Mouse (Mus musculus): Measurements from ENCODE around the gene Rab30. TPM values are rescaled to one million over a fixed set of nuclear protein-coding genes. Genes with fewer than 3 reads are reported as not detected.

Rab30 gene
- polyA plus RNA-seq, 1 experiment from 2014 or later = 28.8 TPM

- Histone ChIP-seq H3K4me3 (ENCODE audit: low read depth, low read length) (no peak overlapping the region), H3K4me2 (ENCODE audit: low read depth, low read length) (no peak overlapping the region), H3K9me3 (ENCODE audit: low read length) (no peaks in the 10 kb centered on the region), H3K27ac (ENCODE audit: low read depth) (no peak overlapping the region), H3K36me3 (replicated peaks; ENCODE audit: insufficient read depth, low read length) (no peaks in the 10 kb centered on the region), H3K4me1 (ENCODE audit: insufficient read depth) (no peaks in the 10 kb centered on the region), H3K27me3 (ENCODE audit: insufficient read depth, low read length) (no peaks in the 10 kb centered on the region), H3K9ac (replicated peaks) (no peak overlapping the region)
- no peak for DNase-seq
- 78% methylated on average over 8 of the region's 8 CpGs for WGBS (ENCODE audit: insufficient replicate concordance)
- no peak for ATAC-seq
- TF ChIP-seq CTCF (IDR thresholded peaks at IDR 0.05; ENCODE audit: low read depth) (no peak), EP300 (IDR thresholded peaks at IDR 0.05; ENCODE audit: low read depth) (no peak)
Observed at GRCm38 (mm10) chr7:92796813-92797212, 55.4 kb downstream of the Rab30 start.

GRCm38 (mm10) chr7:92799665-92800595 is 58.5 kb downstream of the Rab30 start:
- no peaks in the 10 kb centered on the region for H3K36me3 ChIP-seq (replicated peaks; ENCODE audit: insufficient read depth, low read length)
- H3K4me3 ChIP-seq (ENCODE audit: low read depth, low read length) = no peak overlapping the region
- 75% methylated on average over 10 of the region's 10 CpGs for WGBS (ENCODE audit: insufficient replicate concordance)
- DNase-seq = no peak
- no peaks in the 10 kb centered on the region for H3K4me1 ChIP-seq (ENCODE audit: insufficient read depth)
- no peaks in the 10 kb centered on the region for H3K9me3 ChIP-seq (ENCODE audit: low read length)
- TF ChIP-seq CTCF (IDR thresholded peaks at IDR 0.05; ENCODE audit: low read depth) (no peak), EP300 (IDR thresholded peaks at IDR 0.05; ENCODE audit: low read depth) (no peak)
- ATAC-seq = no peak
- no peak overlapping the region for H3K9ac ChIP-seq (replicated peaks)
- no peak overlapping the region for H3K27ac ChIP-seq (ENCODE audit: low read depth)
- no peaks in the 10 kb centered on the region for H3K27me3 ChIP-seq (ENCODE audit: insufficient read depth, low read length)
- H3K4me2 ChIP-seq (ENCODE audit: low read depth, low read length) = no peak overlapping the region

GRCm38 (mm10) chr7:92802158-92802557 is 60.8 kb downstream of the Rab30 start:
- 76% methylated on average over 4 of the region's 4 CpGs for WGBS (ENCODE audit: insufficient replicate concordance)
- TF ChIP-seq CTCF (IDR thresholded peaks at IDR 0.05; ENCODE audit: low read depth) (no peak), EP300 (IDR thresholded peaks at IDR 0.05; ENCODE audit: low read depth) (no peak)
- no peak overlapping the region for H3K4me3 ChIP-seq (ENCODE audit: low read depth, low read length)
- no peaks in the 10 kb centered on the region for H3K4me1 ChIP-seq (ENCODE audit: insufficient read depth)
- ATAC-seq = no peak
- H3K4me2 ChIP-seq (ENCODE audit: low read depth, low read length) = no peak overlapping the region
- H3K27me3 ChIP-seq (ENCODE audit: insufficient read depth, low read length) = no peaks in the 10 kb centered on the region
- no peak for DNase-seq
- no peak overlapping the region for H3K27ac ChIP-seq (ENCODE audit: low read depth)
- no peaks in the 10 kb centered on the region for H3K9me3 ChIP-seq (ENCODE audit: low read length)
- H3K9ac ChIP-seq (replicated peaks) = no peak overlapping the region
- H3K36me3 ChIP-seq (replicated peaks; ENCODE audit: insufficient read depth, low read length) = no peaks in the 10 kb centered on the region

GRCm38 (mm10) chr7:92803191-92803590 is 61.8 kb downstream of the Rab30 start:
- Histone ChIP-seq H3K4me2 (ENCODE audit: low read depth, low read length) (no peak overlapping the region), H3K27me3 (ENCODE audit: insufficient read depth, low read length) (no peaks in the 10 kb centered on the region), H3K4me3 (ENCODE audit: low read depth, low read length) (no peak overlapping the region), H3K27ac (ENCODE audit: low read depth) (no peak overlapping the region), H3K9ac (replicated peaks) (no peak overlapping the region), H3K4me1 (ENCODE audit: insufficient read depth) (peaks cover 3% of the 10 kb centered on the region; the same call in 1 of the 2 replicates), H3K9me3 (ENCODE audit: low read length) (no peaks in the 10 kb centered on the region), H3K36me3 (replicated peaks; ENCODE audit: insufficient read depth, low read length) (no peaks in the 10 kb centered on the region)
- ATAC-seq (no peak), DNase-seq (no peak)
- WGBS (ENCODE audit: insufficient replicate concordance) = 56% methylated on average over 1 of the region's 1 CpGs
- TF ChIP-seq CTCF (IDR thresholded peaks at IDR 0.05; ENCODE audit: low read depth) (no peak), EP300 (IDR thresholded peaks at IDR 0.05; ENCODE audit: low read depth) (no peak)

GRCm38 (mm10) chr7:92804919-92805668 is 63.7 kb downstream of the Rab30 start:
- no peak overlapping the region for H3K4me3 ChIP-seq (ENCODE audit: low read depth, low read length)
- 79% methylated on average over 9 of the region's 9 CpGs for WGBS (ENCODE audit: insufficient replicate concordance)
- no peak overlapping the region for H3K27ac ChIP-seq (ENCODE audit: low read depth)
- DNase-seq (no peak), ATAC-seq (no peak)
- H3K9ac ChIP-seq (replicated peaks) = no peak overlapping the region
- H3K4me1 ChIP-seq (ENCODE audit: insufficient read depth) = peaks cover 3% of the 10 kb centered on the region; the same call in 1 of the 2 replicates
- H3K36me3 ChIP-seq (replicated peaks; ENCODE audit: insufficient read depth, low read length) = no peaks in the 10 kb centered on the region
- H3K9me3 ChIP-seq (ENCODE audit: low read length) = no peaks in the 10 kb centered on the region
- H3K4me2 ChIP-seq (ENCODE audit: low read depth, low read length) = no peak overlapping the region
- H3K27me3 ChIP-seq (ENCODE audit: insufficient read depth, low read length) = no peaks in the 10 kb centered on the region
- no peak for TF ChIP-seq CTCF (IDR thresholded peaks at IDR 0.05; ENCODE audit: low read depth)
- TF ChIP-seq EP300 (IDR thresholded peaks at IDR 0.05; ENCODE audit: low read depth) = no peak

GRCm38 (mm10) chr7:92806512-92807188 is 65.2 kb downstream of the Rab30 start:
- no peak for ATAC-seq

More at GRCm38 (mm10) chr7:92806512-92807188, 65.2 kb downstream of the Rab30 start:
- Histone ChIP-seq H3K4me1 (ENCODE audit: insufficient read depth) (peaks cover 3% of the 10 kb centered on the region; the same call in 1 of the 2 replicates), H3K9me3 (ENCODE audit: low read length) (no peaks in the 10 kb centered on the region), H3K4me3 (ENCODE audit: low read depth, low read length) (no peak overlapping the region), H3K9ac (replicated peaks) (no peak overlapping the region), H3K36me3 (replicated peaks; ENCODE audit: insufficient read depth, low read length) (no peaks in the 10 kb centered on the region), H3K27me3 (ENCODE audit: insufficient read depth, low read length) (no peaks in the 10 kb centered on the region), H3K4me2 (ENCODE audit: low read depth, low read length) (no peak overlapping the region), H3K27ac (ENCODE audit: low read depth) (no peak overlapping the region)
- no peak for DNase-seq
- TF ChIP-seq CTCF (IDR thresholded peaks at IDR 0.05; ENCODE audit: low read depth) (no peak), EP300 (IDR thresholded peaks at IDR 0.05; ENCODE audit: low read depth) (no peak)
- 52% methylated on average over 15 of the region's 15 CpGs for WGBS (ENCODE audit: insufficient replicate concordance)

Data from liver, postnatal 0 days (tissue).